Mouse (Mus musculus) liver, embryonic 11.5 days (tissue): Measurements from ENCODE around the gene Cnep1r1. TPM values are rescaled to one million over a fixed set of nuclear protein-coding genes. Genes with fewer than 3 reads are reported as not detected.

Source experiments
- ATAC-seq: fragments of 200-750 bp; cut with Nextera tagmentation; replicated peaks from 2 replicates; pipeline ENCODE4 v1.8.0; 2017; ENCODE audit warnings: moderate number of reproducible peaks, mild to moderate bottlenecking, moderate TSS enrichment, moderate library complexity; ENCODE audit not compliant: low FRiP score
- DNase-seq: peaks from one replicate; pipeline ENCODE4 v3.0.0-alpha.2; 2017; ENCODE audit warnings: low spot score
- H3K27ac ChIP-seq: fragments of 300-500 bp; sonication (generic); 2 replicates; pipeline ENCODE4 v1.5.1; 2014; ENCODE audit warnings: mild to moderate bottlenecking, low read depth, low read length, control low read depth
- H3K27me3 ChIP-seq: fragments of 300-500 bp; sonication (generic); replicated peaks from 2 replicates; pipeline ENCODE4 v1.6.1; 2014; ENCODE audit warnings: low read length, mixed read lengths; ENCODE audit not compliant: control insufficient read depth, insufficient read depth
- H3K36me3 ChIP-seq: fragments of 300-500 bp; sonication (generic); 2 replicates; pipeline ENCODE4 v1.6.1; 2014; ENCODE audit warnings: mild to moderate bottlenecking, low read length, moderate library complexity, mixed read lengths; ENCODE audit not compliant: control insufficient read depth, insufficient read depth
- H3K4me1 ChIP-seq: fragments of 300-500 bp; sonication (generic); replicated peaks from 2 replicates; pipeline ENCODE4 v1.6.1; 2014; ENCODE audit warnings: low read length, mixed read lengths; ENCODE audit not compliant: control insufficient read depth, insufficient read depth
- H3K4me2 ChIP-seq: fragments of 300-500 bp; sonication (generic); 2 replicates; pipeline ENCODE4 v1.6.1; 2014; ENCODE audit warnings: mild to moderate bottlenecking, control low read depth, moderate library complexity
- H3K4me3 ChIP-seq: fragments of 300-500 bp; sonication (generic); 2 replicates; pipeline ENCODE4 v1.5.1; 2014; ENCODE audit warnings: low read depth, low read length, control low read depth
- H3K9ac ChIP-seq: fragments of 300-500 bp; sonication (generic); 2 replicates; pipeline ENCODE4 v1.6.1; 2014; ENCODE audit warnings: low read depth, low read length, control low read depth
- H3K9me3 ChIP-seq: fragments of 300-500 bp; sonication (generic); 2 replicates; pipeline ENCODE4 v1.6.1; 2016; ENCODE audit warnings: low read length, inconsistent platforms, mixed read lengths; ENCODE audit not compliant: control insufficient read depth
- WGBS: fragments of 180-500 bp; shearing (Covaris S2); extraction: QIAGEN DNeasy Blood & Tissue Kit; methylation state at CpG from one replicate; pipeline ENCODE4 v1.1.7; 2014; 5-methylcytosine and 5-hydroxymethylcytosine counted together
- microRNA-seq: library from miRNA; unstranded; fragments of <30 nt; microRNA quantifications from one replicate; pipeline ENCODE4, GENCODE M21; 2017; ENCODE audit warnings: borderline number of aligned reads
- polyA plus RNA-seq: library from polyadenylated mRNA; unstranded; fragments of >200 nt; fragmentation: Nextera tagmentation; extraction: Ambion mirVana; gene quantifications from 2 replicates; pipeline ENCODE4 v1.2.1, GENCODE M21; 2014

Cnep1r1 gene
- polyA plus RNA-seq, 1 experiment from 2014 or later = 33.6 TPM

- WGBS = 90% methylated on average over 10 of the region's 10 CpGs
- DNase-seq (no peak), ATAC-seq (no peak)
- Histone ChIP-seq H3K4me2 (no peak overlapping the region), H3K36me3 (peaks cover 51% of the 10 kb centered on the region), H3K4me1 (no peaks in the 10 kb centered on the region), H3K9me3 (no peaks in the 10 kb centered on the region), H3K4me3 (no peak overlapping the region), H3K9ac (no peak overlapping the region), H3K27me3 (no peaks in the 10 kb centered on the region), H3K27ac (no peak overlapping the region)
Observed at GRCm38 (mm10) chr8:88160237-88160995, 41.8 kb downstream of the Cnep1r1 start.

DNA sequence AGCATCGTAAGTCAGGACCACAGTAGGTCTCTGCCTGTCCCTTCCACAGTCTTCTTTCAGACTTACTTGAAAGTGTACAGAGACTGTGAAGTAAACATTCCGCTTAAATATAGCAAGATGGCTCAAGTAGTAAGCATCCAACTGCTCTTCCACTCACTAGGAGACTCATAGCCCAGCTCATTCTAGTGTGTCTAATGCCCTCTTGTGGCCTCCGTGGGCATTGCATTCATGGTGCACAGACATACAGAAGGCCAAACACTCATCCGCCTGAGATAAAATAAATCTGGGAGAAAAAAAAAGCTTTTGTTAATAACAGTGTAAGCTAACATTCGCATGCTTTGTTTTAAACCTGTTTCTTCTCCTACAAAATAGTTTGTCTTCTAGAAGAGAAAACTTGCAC is 42.9 kb downstream of the Cnep1r1 start:
- Histone ChIP-seq H3K27ac (no peak overlapping the region), H3K9me3 (no peaks in the 10 kb centered on the region), H3K36me3 (peaks cover 51% of the 10 kb centered on the region), H3K9ac (no peak overlapping the region), H3K4me3 (no peak overlapping the region), H3K4me1 (no peaks in the 10 kb centered on the region), H3K27me3 (no peaks in the 10 kb centered on the region), H3K4me2 (no peak overlapping the region)
- 73% methylated on average over 5 of the region's 5 CpGs for WGBS
- DNase-seq = peak; percentile 54
- peak; percentile 43; the same call in 1 of the 2 replicates for ATAC-seq

DNA sequence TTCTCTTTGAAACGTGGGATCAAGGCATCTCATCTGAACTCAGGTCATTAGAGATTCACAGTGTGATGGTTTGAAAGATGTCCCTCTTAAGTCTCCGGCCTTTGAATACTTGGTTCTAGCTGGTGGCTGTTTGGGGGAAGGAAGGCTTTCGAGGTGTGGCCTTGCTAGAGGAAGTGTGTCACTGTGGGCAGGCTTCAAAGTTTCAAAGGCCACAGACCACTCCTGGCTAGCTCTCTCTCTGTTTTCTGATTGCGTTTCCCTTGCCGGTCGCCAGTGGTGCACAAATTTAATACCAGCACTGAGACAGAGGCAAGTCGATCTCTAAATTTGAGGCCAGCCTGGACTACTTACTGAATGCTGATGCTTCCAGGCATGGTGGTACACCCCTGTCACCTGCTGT is 56.7 kb downstream of the Cnep1r1 start:
- no peak overlapping the region for H3K4me2 ChIP-seq
- peaks cover 7% of the 10 kb centered on the region for H3K36me3 ChIP-seq
- H3K9ac ChIP-seq = no peak overlapping the region
- H3K9me3 ChIP-seq = no peaks in the 10 kb centered on the region
- WGBS = 76% methylated on average over 7 of the region's 7 CpGs
- DNase-seq (no peak), ATAC-seq (no peak)
- no peak overlapping the region for H3K4me3 ChIP-seq
- H3K27me3 ChIP-seq = no peaks in the 10 kb centered on the region
- 0 out of 2 replicates have a peak, but pooled peaks cover 3% of the 10 kb centered on the region for H3K4me1 ChIP-seq
- H3K27ac ChIP-seq = no peak overlapping the region

DNA sequence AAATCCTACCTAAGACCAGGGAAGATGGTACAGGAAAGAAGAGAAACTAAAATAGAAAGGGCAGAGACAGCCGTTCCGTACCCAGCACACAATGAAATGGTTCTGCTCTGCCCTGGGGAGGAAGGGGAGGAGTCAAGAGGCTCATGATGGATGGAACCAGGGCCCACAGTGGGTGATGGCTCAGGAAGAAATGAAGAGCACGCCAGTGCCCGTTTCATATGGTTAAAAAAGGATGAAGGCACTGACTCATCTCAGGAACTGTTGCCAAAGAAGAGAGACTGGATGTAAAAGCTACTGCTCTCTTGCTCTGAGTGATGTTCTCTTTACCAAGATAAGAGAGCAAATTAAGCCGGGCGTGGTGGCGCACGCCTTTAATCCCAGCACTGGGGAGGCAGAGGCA is 58.7 kb downstream of the Cnep1r1 start:
- no peak overlapping the region for H3K4me2 ChIP-seq
- ATAC-seq = no peak
- no peak overlapping the region for H3K9ac ChIP-seq
- 83% methylated on average over 8 of the region's 8 CpGs for WGBS
- H3K27ac ChIP-seq = no peak overlapping the region
- H3K36me3 ChIP-seq = no peaks in the 10 kb centered on the region
- no peak overlapping the region for H3K4me3 ChIP-seq
- H3K27me3 ChIP-seq = no peaks in the 10 kb centered on the region
- DNase-seq = no peak
- 0 out of 2 replicates have a peak, but pooled peaks cover 3% of the 10 kb centered on the region for H3K4me1 ChIP-seq
- 0 out of 2 replicates have a peak, but pooled peaks cover 2% of the 10 kb centered on the region for H3K9me3 ChIP-seq

GRCm38 (mm10) chr8:88183121-88183520 is 64.6 kb downstream of the Cnep1r1 start:
- Histone ChIP-seq H3K9ac (no peak overlapping the region), H3K4me3 (no peak overlapping the region), H3K4me1 (no peaks in the 10 kb centered on the region), H3K36me3 (no peaks in the 10 kb centered on the region), H3K9me3 (0 out of 2 replicates have a peak, but pooled peaks cover 2% of the 10 kb centered on the region), H3K27ac (no peak overlapping the region), H3K27me3 (no peaks in the 10 kb centered on the region), H3K4me2 (no peak overlapping the region)
- WGBS = 84% methylated on average over 2 of the region's 2 CpGs
- ATAC-seq = no peak
- no peak for DNase-seq

Small RNA genes within 50 kb of the gene (microRNA-seq; reads per million reads assigned to microRNA genes)
- 2.5 reads per million for gene Mir7071

Other genes starting within 250 kb of the Cnep1r1 start
- gene Zfp423, start 159.2 kb upstream of the Cnep1r1 start, polyA plus RNA-seq = 4.8 and 5.8 TPM in 2 replicates
- gene Heatr3, start 19.1 kb downstream of the Cnep1r1 start, polyA plus RNA-seq = 69.6 and 77.8 TPM in 2 replicates
- gene Tent4b, start 80.4 kb downstream of the Cnep1r1 start, polyA plus RNA-seq = 11.2 and 11.9 TPM in 2 replicates
- 46.6 and 49.7 TPM in 2 replicates for gene Adcy7, start 153.6 kb downstream of the Cnep1r1 start, polyA plus RNA-seq
- gene Brd7, start 243.4 kb downstream of the Cnep1r1 start, polyA plus RNA-seq = 77.7 and 82.7 TPM in 2 replicates